Mouse (Mus musculus): ENCODE measurements around the gene Fut11. TPM values are rescaled to one million over a fixed set of nuclear protein-coding genes. Genes with fewer than 3 reads are reported as not detected.

Gene Fut11
- polyA plus RNA-seq, 2 experiments, result 3.3 to 4.3 TPM

GRCm38 (mm10) chr14:20654690-20655421, 39.9 kb upstream of the Fut11 start:
- no peak for DNase-seq (ENCODE audit: low read depth in 3 of 3, low spot score in 3 of 3)
- H3K27ac ChIP-seq, result no peak overlapping the region
- no peak for TF ChIP-seq CTCF (IDR thresholded peaks at IDR 0.05; ENCODE audit: low read depth)
- TF ChIP-seq EP300 (IDR thresholded peaks at IDR 0.05; ENCODE audit: low read depth), result no peak
- no peaks in the 10 kb centered on the region for H3K36me3 ChIP-seq (replicated peaks; ENCODE audit: control insufficient read depth, insufficient read depth, low read depth)
- H3K27me3 ChIP-seq (ENCODE audit: control insufficient read depth, insufficient read depth, low read length), result no peaks in the 10 kb centered on the region
- H3K9me3 ChIP-seq (ENCODE audit: control insufficient read depth, low read length), result no peaks in the 10 kb centered on the region
- ATAC-seq (ENCODE audit: insufficient read depth), result no peak
- no peak overlapping the region for H3K4me2 ChIP-seq (ENCODE audit: low read depth)
- no peaks in the 10 kb centered on the region for H3K4me1 ChIP-seq (replicated peaks; ENCODE audit: control insufficient read depth in 2 of 2, insufficient read depth in 2 of 2, low read length in 1 of 2)
- H3K9ac ChIP-seq (replicated peaks), result no peak overlapping the region
- no peak overlapping the region for H3K4me3 ChIP-seq (ENCODE audit: insufficient read depth in 1 of 2, low read depth in 2 of 2, low read length in 2 of 2)
- 54% methylated on average over 9 of the region's 9 CpGs for WGBS (ENCODE audit: insufficient replicate concordance)

DNA sequence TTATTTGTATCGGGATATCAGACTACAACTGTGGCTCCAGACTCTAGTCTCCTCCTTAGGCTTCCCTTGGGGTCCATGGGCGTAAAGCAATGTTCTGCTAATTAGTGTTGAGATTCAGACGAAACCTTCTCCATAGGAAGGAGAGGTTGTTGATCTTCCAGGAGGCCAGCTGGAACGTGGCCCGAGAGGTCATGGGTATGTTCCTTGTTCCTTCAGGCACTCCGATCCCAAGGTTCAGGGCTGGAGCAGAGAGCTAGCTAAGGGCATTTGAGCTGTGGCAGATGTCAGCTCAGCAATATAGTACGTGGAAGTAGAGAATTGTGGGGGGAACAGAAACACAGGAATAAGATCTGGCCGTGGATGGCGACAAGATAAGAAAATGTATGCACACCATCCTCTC, 39.0 kb upstream of the Fut11 start:
- WGBS (ENCODE audit: insufficient replicate concordance), result 68% methylated on average over 9 of the region's 9 CpGs

DNA sequence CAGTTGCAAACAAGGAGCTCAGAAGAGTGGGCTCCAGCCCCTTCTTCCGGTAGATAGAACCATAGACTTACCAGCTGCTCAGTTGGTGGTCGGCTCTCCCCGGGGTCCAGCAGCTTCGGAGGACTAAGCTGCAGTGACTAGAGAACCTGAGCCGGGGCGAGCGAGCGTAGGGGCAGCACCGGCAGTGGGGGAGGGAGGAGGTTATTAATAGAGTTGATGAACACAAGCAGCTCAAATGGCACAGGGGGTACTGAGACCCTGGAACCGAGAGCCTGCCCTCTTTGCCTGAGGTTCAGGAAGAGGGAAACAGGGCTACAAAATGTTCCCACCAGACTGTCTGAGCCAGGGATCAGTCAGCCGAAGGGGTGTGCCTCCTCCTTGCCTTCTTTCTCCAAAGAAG, 38.4 kb upstream of the Fut11 start, which contains the start of gene Myoz1:
Gene Myoz1 (minus strand): TSS at position 180 of the 400 bp plus-strand sequence.
- 57% methylated on average over 11 of the region's 11 CpGs for WGBS (ENCODE audit: insufficient replicate concordance)
- Histone ChIP-seq H3K4me1 (replicated peaks; ENCODE audit: control insufficient read depth in 2 of 2, insufficient read depth in 2 of 2, low read length in 1 of 2) (0 out of 4 replicates have a peak, but pooled peaks cover 0 to 2% of the 10 kb centered on the region in 2 experiments), H3K9ac (replicated peaks) (no peak within 1 kb of the TSS), H3K4me2 (ENCODE audit: low read depth) (no peak within 1 kb of the TSS), H3K36me3 (replicated peaks; ENCODE audit: control insufficient read depth, insufficient read depth, low read depth) (no peaks in the 10 kb centered on the region), H3K27ac (no peak within 1 kb of the TSS), H3K4me3 (ENCODE audit: insufficient read depth in 1 of 2, low read depth in 2 of 2, low read length in 2 of 2) (no peak within 1 kb of the TSS), H3K27me3 (ENCODE audit: control insufficient read depth, insufficient read depth, low read length) (peaks cover 3% of the 10 kb centered on the region), H3K9me3 (ENCODE audit: control insufficient read depth, low read length) (no peaks in the 10 kb centered on the region)
- DNase-seq (ENCODE audit: low read depth in 3 of 3, low spot score in 3 of 3), result no peak
- no peak for ATAC-seq (ENCODE audit: insufficient read depth)
- TF ChIP-seq EP300 (IDR thresholded peaks at IDR 0.05; ENCODE audit: low read depth) (no peak), CTCF (IDR thresholded peaks at IDR 0.05; ENCODE audit: low read depth) (no peak)

More for the DNA sequence above, 39.0 kb upstream of the Fut11 start:
- TF ChIP-seq EP300 (IDR thresholded peaks at IDR 0.05; ENCODE audit: low read depth) (no peak), CTCF (IDR thresholded peaks at IDR 0.05; ENCODE audit: low read depth) (no peak)
- no peaks in the 10 kb centered on the region for H3K9me3 ChIP-seq (ENCODE audit: control insufficient read depth, low read length)
- no peak overlapping the region for H3K9ac ChIP-seq (replicated peaks)
- H3K27ac ChIP-seq, result no peak overlapping the region
- H3K4me2 ChIP-seq (ENCODE audit: low read depth), result no peak overlapping the region
- DNase-seq (ENCODE audit: low read depth in 3 of 3, low spot score in 3 of 3), result no peak
- 0 out of 4 replicates have a peak, but pooled peaks cover 0 to 2% of the 10 kb centered on the region in 2 experiments for H3K4me1 ChIP-seq (replicated peaks; ENCODE audit: control insufficient read depth in 2 of 2, insufficient read depth in 2 of 2, low read length in 1 of 2)
- ATAC-seq (ENCODE audit: insufficient read depth), result no peak
- no peaks in the 10 kb centered on the region for H3K27me3 ChIP-seq (ENCODE audit: control insufficient read depth, insufficient read depth, low read length)
- no peak overlapping the region for H3K4me3 ChIP-seq (ENCODE audit: insufficient read depth in 1 of 2, low read depth in 2 of 2, low read length in 2 of 2)
- H3K36me3 ChIP-seq (replicated peaks; ENCODE audit: control insufficient read depth, insufficient read depth, low read depth), result no peaks in the 10 kb centered on the region

DNA sequence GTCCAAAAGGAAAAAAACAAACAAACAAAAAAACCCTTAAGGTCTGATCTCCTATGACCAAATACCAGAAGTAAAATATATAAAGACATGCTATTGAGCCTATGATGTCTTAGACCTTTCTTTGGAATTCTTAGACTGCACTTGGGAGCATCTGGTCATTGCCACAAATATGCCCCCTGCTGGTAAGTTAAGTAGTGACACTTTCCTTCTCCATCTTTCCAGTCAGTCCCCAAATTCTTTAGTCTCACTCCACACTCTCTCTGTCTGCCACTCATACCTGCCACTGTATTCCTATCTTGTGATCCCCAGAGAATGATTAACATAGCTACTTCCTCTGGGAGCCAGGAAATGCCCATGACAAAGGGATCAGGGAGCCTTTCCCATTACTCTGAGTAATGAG, 36.4 kb upstream of the Fut11 start:
- H3K4me2 ChIP-seq (ENCODE audit: low read depth), result no peak overlapping the region
- H3K27ac ChIP-seq, result no peak overlapping the region
- H3K27me3 ChIP-seq (ENCODE audit: control insufficient read depth, insufficient read depth, low read length), result peaks cover 23% of the 10 kb centered on the region
- TF ChIP-seq CTCF (IDR thresholded peaks at IDR 0.05; ENCODE audit: low read depth), result peak; percentile 75
- TF ChIP-seq EP300 (IDR thresholded peaks at IDR 0.05; ENCODE audit: low read depth), result no peak
- H3K36me3 ChIP-seq (replicated peaks; ENCODE audit: control insufficient read depth, insufficient read depth, low read depth), result no peaks in the 10 kb centered on the region
- H3K9me3 ChIP-seq (ENCODE audit: control insufficient read depth, low read length), result no peaks in the 10 kb centered on the region
- ATAC-seq (ENCODE audit: insufficient read depth), result no peak
- H3K9ac ChIP-seq (replicated peaks), result no peak overlapping the region
- DNase-seq (ENCODE audit: low read depth in 3 of 3, low spot score in 3 of 3), result no peak
- 0 out of 4 replicates have a peak, but pooled peaks cover 0 to 2% of the 10 kb centered on the region in 2 experiments for H3K4me1 ChIP-seq (replicated peaks; ENCODE audit: control insufficient read depth in 2 of 2, insufficient read depth in 2 of 2, low read length in 1 of 2)
- H3K4me3 ChIP-seq (ENCODE audit: insufficient read depth in 1 of 2, low read depth in 2 of 2, low read length in 2 of 2), result no peak overlapping the region

GRCm38 (mm10) chr14:20658902-20659301, 35.9 kb upstream of the Fut11 start:
- H3K27ac ChIP-seq, result no peak overlapping the region

More at GRCm38 (mm10) chr14:20658902-20659301, 35.9 kb upstream of the Fut11 start:
- Histone ChIP-seq H3K4me2 (ENCODE audit: low read depth) (no peak overlapping the region), H3K9ac (replicated peaks) (no peak overlapping the region), H3K27me3 (ENCODE audit: control insufficient read depth, insufficient read depth, low read length) (peaks cover 28% of the 10 kb centered on the region), H3K9me3 (ENCODE audit: control insufficient read depth, low read length) (no peaks in the 10 kb centered on the region), H3K36me3 (replicated peaks; ENCODE audit: control insufficient read depth, insufficient read depth, low read depth) (no peaks in the 10 kb centered on the region), H3K4me1 (replicated peaks; ENCODE audit: control insufficient read depth in 2 of 2, insufficient read depth in 2 of 2, low read length in 1 of 2) (0 out of 4 replicates have a peak, but pooled peaks cover 0 to 2% of the 10 kb centered on the region in 2 experiments), H3K4me3 (ENCODE audit: insufficient read depth in 1 of 2, low read depth in 2 of 2, low read length in 2 of 2) (no peak overlapping the region)
- ATAC-seq (ENCODE audit: insufficient read depth) (no peak), DNase-seq (ENCODE audit: low read depth in 3 of 3, low spot score in 3 of 3) (no peak)
- TF ChIP-seq EP300 (IDR thresholded peaks at IDR 0.05; ENCODE audit: low read depth) (no peak), CTCF (IDR thresholded peaks at IDR 0.05; ENCODE audit: low read depth) (no peak)
- WGBS (ENCODE audit: insufficient replicate concordance), result 71% methylated on average over 6 of the region's 6 CpGs

All from liver, embryonic 14.5 days (tissue).